Mouse (Mus musculus) olfactory bulb, adult 2 months (tissue): ENCODE measurements around the gene Dohh.

Source experiments
- CTCF ChIP-seq: fragments of 200-500 bp; IDR thresholded peaks from 2 replicates; pipeline ENCODE4 v1.5.1; 2012; ENCODE audit warnings: low read depth, mild to moderate bottlenecking, low read length, moderate library complexity; ENCODE audit not compliant: insufficient read depth
- POLR2A ChIP-seq: fragments of 200-500 bp; IDR thresholded peaks from 2 replicates; pipeline ENCODE4 v1.6.1; 2012; ENCODE audit warnings: mild to moderate bottlenecking, low read depth, low read length, moderate library complexity; ENCODE audit not compliant: insufficient read depth

DNA sequence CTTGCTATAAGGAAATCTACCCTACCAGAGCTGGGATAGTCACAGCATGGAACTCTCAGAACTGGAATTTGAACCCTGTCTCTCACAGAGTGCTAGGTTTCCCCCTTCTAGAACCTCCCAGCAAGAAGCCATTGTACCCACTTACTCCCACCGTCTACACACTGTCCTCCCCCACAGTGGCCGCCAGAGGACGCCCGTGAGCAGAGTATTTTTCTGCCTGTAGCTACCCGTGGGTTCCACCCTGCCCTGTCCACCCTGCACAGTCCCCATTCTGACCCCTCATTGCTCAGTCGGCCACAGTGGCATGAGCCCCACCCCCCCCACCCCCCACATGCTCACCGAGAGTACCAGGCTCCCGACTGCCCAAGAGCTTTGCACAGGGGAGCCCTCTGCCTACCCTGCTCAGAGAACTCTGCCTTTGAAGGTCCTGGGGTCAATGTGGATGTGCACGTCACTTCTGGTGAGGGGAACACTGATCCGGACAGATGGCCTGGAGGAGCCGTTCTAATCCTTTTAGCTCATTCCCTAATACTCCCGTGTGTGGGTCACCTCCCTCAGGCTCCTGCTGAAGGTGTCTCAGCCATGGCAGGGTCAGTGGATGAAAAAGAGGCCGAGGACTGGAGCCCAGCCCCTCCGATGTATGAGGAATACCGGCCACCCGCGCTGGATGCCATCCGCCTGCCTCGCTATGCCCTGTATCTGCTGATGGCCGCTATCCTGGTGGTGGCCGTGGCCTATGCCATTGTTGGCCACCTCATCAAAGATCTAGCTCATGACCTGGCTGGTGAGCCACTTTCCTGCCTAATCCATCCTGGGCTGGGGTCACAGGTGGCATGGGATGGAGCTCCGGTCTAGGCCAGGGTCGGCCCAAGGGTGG is 5.8 kb downstream of the Dohh start:
- TF ChIP-seq CTCF = peak; percentile 93
- no peak for TF ChIP-seq POLR2A
